Mouse (Mus musculus) layer of hippocampus, adult 11-12 months (tissue): ENCODE measurements around the gene Pabpn1l.

Experiments used
- DNase-seq: peaks from one replicate; pipeline ENCODE4 v3.0.0; 2022; ENCODE audit warnings: low spot score

The Pabpn1l gene

GRCm38 (mm10) chr8:122622727-122623126, at the start of gene Pabpn1l:
Pabpn1l (minus strand) TSS chr8:122622739.
- DNase-seq = no peak

GRCm38 (mm10) chr8:122671894-122672293, 49.4 kb upstream of the Pabpn1l start:
- no peak for DNase-seq

DNA sequence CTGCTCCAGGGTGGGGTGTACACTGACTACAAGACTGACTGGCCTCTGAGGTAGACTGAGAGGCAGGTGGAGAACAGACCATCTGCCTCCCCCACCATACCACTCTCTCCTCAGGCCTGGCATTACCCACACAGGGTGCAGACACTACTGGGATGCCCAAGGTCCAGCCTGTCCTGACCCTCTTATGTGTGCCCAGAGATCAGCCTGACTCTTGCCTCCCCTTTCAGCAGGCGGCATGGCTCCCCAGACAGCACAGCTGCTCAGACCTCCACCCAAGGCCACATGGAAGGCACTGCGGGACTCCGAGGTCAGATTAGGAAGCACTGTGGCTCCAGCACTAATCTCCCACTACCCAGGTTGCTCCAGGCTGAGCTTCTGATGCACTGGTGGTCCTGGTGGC, 48.2 kb upstream of the Pabpn1l start:
- no peak for DNase-seq

- no peak for DNase-seq
Measured at GRCm38 (mm10) chr8:122670001-122670400, 47.5 kb upstream of the Pabpn1l start.

DNA sequence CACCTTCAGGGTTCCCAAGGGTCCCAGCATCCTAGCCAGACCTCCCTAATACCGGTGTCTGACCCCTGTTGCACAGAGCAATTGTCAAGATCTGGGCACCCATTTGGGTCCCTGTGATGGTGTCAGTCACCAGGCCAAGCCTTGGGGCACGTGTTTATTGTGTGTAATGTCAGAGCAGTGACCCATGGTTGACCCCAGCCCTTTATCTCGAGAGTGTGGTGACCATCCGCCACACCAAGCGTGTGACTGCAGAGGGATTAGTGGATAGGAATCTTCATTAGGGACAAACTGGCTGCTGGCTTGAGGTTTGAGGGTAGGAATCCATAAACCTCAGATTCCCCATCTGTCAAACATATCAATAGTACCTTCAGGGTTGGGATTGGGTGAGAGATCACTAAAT, 46.8 kb upstream of the Pabpn1l start:
- no peak for DNase-seq

DNA sequence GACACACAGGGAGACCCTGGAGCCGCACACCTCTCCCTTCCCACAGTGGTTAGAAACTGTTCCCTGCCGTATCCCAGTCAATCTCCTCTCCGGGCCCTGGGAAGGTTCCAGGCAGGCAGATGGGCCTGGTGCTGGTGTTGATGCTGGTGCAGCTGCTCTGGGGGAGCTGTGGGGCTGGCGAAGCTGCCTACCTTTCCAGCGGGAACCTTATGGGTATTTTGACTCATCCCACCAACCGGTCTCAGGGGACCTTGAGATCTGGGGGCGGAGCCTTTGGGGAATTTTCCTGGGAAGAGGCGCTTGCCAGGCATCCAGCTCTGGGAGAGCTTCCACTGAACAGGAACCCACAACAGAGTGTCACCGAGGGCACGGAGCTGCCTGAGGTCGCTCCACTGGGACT, 45.3 kb upstream of the Pabpn1l start:
- peak; percentile 66 for DNase-seq

GRCm38 (mm10) chr8:122666827-122667226, 44.3 kb upstream of the Pabpn1l start:
- peak; percentile 65 for DNase-seq

- DNase-seq = no peak
Measured at GRCm38 (mm10) chr8:122666338-122666764, 43.8 kb upstream of the Pabpn1l start.

- DNase-seq = no peak
Measured at GRCm38 (mm10) chr8:122665667-122666316, 43.3 kb upstream of the Pabpn1l start.

- peak; percentile 52 for DNase-seq
Measured at GRCm38 (mm10) chr8:122665221-122665620, 42.7 kb upstream of the Pabpn1l start.

DNA sequence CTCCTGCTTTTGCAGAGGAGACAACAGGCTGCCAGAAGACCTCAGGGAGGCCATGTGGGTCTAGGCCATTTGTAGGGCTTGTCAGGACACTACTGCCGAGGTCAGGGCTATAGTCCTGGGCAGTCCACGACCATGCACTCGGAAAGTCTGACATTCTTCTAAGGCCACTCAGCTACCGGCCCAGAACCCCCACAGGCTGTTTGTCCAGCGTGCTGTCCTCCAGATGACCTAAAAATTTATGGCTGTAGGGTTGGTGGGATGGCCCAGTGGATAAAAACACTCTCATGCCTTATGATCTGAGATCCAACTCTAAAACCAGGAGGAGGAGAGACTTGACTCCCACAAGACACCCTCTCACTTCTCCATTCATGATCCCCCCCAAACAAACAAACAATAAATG, 41.1 kb upstream of the Pabpn1l start:
- no peak for DNase-seq

DNA sequence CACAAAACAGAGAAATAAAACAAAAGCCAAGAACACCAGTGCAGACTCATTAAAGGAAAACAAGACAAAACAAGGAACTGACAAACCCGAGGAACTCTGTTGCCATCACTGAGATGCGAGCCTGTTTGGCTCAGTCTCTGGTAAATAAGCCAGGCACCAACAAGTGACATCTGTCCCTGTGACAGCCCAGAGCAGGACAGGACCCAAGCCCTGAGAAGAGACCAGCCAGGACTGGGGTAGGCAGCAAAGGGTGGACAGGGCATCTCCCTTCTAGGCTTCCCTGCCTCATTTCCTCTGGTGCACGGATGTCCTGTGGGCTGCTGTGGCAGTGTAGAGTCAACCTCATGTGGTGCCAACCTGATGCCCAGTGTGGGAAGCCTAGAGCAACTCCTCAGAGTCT, 40.6 kb upstream of the Pabpn1l start:
- DNase-seq = no peak

DNA sequence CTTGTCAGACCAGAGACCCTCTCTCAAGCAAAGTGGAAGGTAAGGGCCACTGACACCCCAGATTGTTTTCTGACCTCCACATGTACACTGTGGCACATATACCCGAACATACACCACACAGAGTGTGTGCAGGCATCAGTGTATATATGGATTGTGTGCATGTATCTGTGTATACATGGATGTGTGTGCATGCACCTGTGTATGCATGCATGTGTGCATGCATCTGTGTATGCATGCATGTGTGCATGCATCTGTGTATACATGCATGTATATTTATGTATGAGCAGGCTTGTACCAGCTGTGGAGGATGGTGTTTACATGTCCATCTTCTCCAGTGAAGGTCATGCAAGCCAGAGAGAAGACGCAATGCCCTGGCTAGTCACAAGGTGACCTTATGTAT, 39.4 kb upstream of the Pabpn1l start:
- no peak for DNase-seq

DNA sequence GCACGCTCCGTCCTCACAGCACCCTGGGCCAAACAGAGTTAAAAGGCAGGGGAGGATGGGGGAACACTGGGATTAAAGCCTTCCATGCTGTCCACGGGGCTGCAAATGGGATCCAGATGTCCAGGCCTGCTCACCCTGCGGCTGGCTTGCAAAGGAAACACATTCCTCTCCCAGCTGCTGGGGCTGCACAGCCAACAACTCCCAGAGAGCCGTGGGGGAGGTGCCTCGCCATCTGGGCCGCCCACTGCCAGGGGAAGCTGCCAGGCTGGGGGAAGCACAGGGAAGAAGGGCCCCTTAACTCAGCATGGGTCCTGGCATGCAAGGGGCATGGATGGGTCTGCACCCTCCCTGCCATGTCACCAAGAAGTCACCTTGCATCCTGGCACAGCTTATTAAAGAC, 38.6 kb upstream of the Pabpn1l start:
- DNase-seq = peak; percentile 79

DNA sequence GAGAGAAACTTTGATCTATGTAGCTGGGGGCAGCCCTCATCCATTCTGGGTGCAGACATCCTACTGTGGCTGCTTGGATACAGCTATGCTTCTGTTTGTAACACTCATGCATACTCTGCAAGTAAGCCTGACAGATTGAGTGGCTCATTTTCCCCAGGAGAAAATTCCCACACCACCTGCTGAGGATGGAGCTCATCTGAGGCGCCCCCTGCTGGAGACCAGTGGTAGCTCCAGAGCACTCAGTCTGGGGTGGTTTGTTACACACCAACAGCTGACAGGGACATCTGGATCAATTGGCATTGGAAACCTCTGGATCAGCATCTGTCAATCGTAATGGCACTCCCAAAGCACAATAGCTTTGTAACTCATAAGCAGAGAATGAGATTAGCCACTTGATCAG, 37.5 kb upstream of the Pabpn1l start:
- DNase-seq = no peak

- DNase-seq = no peak
Measured at GRCm38 (mm10) chr8:122658807-122659160, 36.2 kb upstream of the Pabpn1l start.

- DNase-seq = no peak
Measured at GRCm38 (mm10) chr8:122658149-122658806, 35.7 kb upstream of the Pabpn1l start.

- DNase-seq = no peak
Measured at GRCm38 (mm10) chr8:122656056-122656999, 33.8 kb upstream of the Pabpn1l start.

DNA sequence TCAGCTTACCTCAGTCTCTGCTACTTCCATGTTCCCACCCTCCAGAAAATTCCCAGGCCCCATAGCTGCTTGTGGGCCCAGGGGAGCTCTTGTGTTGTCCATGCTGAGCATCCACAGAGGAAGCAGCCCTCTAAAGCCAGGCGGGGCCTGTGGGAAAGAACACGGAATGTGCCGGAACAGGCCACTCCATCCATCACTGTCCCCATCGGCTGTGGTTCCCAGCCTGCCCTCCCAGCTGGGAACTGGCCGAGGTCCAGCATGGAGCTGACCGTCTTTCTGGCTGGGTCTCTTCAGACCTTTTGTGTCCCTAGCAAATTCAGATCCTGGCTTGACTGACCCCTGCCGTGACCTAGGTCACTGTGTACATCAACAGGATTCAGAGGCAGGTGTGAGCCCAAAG, 32.2 kb upstream of the Pabpn1l start:
- no peak for DNase-seq

GRCm38 (mm10) chr8:122652643-122653042, 30.1 kb upstream of the Pabpn1l start:
- DNase-seq = no peak

- no peak for DNase-seq
Measured at GRCm38 (mm10) chr8:122651326-122651921, 28.9 kb upstream of the Pabpn1l start.

GRCm38 (mm10) chr8:122648192-122648970, 25.8 kb upstream of the Pabpn1l start:
- DNase-seq = no peak
